Mouse (Mus musculus) embryonic facial prominence, embryonic 15.5 days (tissue): ENCODE results near the gene Tmem132d. TPM values are rescaled to one million over a fixed set of nuclear protein-coding genes. Genes with fewer than 3 reads are reported as not detected.

Experiments used
- ATAC-seq: fragments of 200-750 bp; cut with Nextera tagmentation; 2 replicates; pipeline ENCODE4 v1.8.0; 2017; ENCODE audit warnings: low read depth, moderate TSS enrichment; ENCODE audit not compliant: insufficient number of reproducible peaks, low FRiP score, low TSS enrichment
- H3K27ac ChIP-seq: fragments of 300-500 bp; sonication (generic); replicated peaks from 2 replicates; pipeline ENCODE4 v1.5.1; 2015; ENCODE audit warnings: mild to moderate bottlenecking, inconsistent platforms
- H3K27me3 ChIP-seq: fragments of 300-500 bp; sonication (generic); 2 replicates; pipeline ENCODE4 v1.6.1; 2015; ENCODE audit warnings: inconsistent platforms
- H3K36me3 ChIP-seq: fragments of 300-500 bp; sonication (generic); 2 replicates; pipeline ENCODE4 v1.6.1; 2015; ENCODE audit warnings: mild to moderate bottlenecking, inconsistent platforms
- H3K4me1 ChIP-seq: fragments of 300-500 bp; sonication (generic); 2 replicates; pipeline ENCODE4 v1.6.1; 2015; ENCODE audit warnings: inconsistent platforms
- H3K4me2 ChIP-seq: fragments of 300-500 bp; sonication (generic); replicated peaks from 2 replicates; pipeline ENCODE4 v1.6.1; 2015; ENCODE audit warnings: mild to moderate bottlenecking, inconsistent platforms
- H3K4me3 ChIP-seq: fragments of 300-500 bp; sonication (generic); replicated peaks from 2 replicates; pipeline ENCODE4 v1.5.1; 2015; ENCODE audit warnings: mild to moderate bottlenecking, inconsistent platforms
- H3K9ac ChIP-seq: fragments of 300-500 bp; sonication (generic); 2 replicates; pipeline ENCODE4 v1.6.1; 2015; ENCODE audit warnings: inconsistent platforms
- H3K9me3 ChIP-seq: fragments of 300-500 bp; sonication (generic); replicated peaks from 2 replicates; pipeline ENCODE4 v1.6.1; 2016; ENCODE audit warnings: inconsistent platforms
- WGBS: fragments of 180-500 bp; shearing (Covaris S2); methylation state at CpG from one replicate; pipeline ENCODE4 v1.1.7; 2015; 5-methylcytosine and 5-hydroxymethylcytosine counted together
- polyA plus RNA-seq: library from polyadenylated mRNA; unstranded; fragments of >200 nt; fragmentation: Nextera tagmentation; extraction: Ambion mirVana; gene quantifications from 2 replicates; pipeline ENCODE4 v1.2.1, GENCODE M21; 2015

Tmem132d gene
- polyA plus RNA-seq, 1 experiment from 2014 or later = 1.8 TPM

- Histone ChIP-seq H3K9me3 (no peaks in the 10 kb centered on the region), H3K27me3 (no peaks in the 10 kb centered on the region), H3K27ac (no peak overlapping the region), H3K4me1 (no peaks in the 10 kb centered on the region), H3K36me3 (no peaks in the 10 kb centered on the region), H3K4me2 (no peak overlapping the region), H3K9ac (no peak overlapping the region), H3K4me3 (no peak overlapping the region)
- 80% methylated on average over 9 of the region's 9 CpGs for WGBS
- ATAC-seq = no peak
These were observed 25.3 kb downstream of the Tmem132d start for GRCm38 (mm10) chr5:128407546-128407945.

GRCm38 (mm10) chr5:128405071-128405470 lies 27.8 kb downstream of the Tmem132d start:
- H3K9me3 ChIP-seq = no peaks in the 10 kb centered on the region
- H3K9ac ChIP-seq = no peak overlapping the region
- no peaks in the 10 kb centered on the region for H3K4me1 ChIP-seq
- no peak overlapping the region for H3K4me2 ChIP-seq
- WGBS = 88% methylated on average over 8 of the region's 8 CpGs
- H3K36me3 ChIP-seq = no peaks in the 10 kb centered on the region
- H3K27ac ChIP-seq = no peak overlapping the region
- H3K4me3 ChIP-seq = no peak overlapping the region
- ATAC-seq = no peak
- H3K27me3 ChIP-seq = no peaks in the 10 kb centered on the region

GRCm38 (mm10) chr5:128404223-128404622 lies 28.7 kb downstream of the Tmem132d start:
- no peaks in the 10 kb centered on the region for H3K9me3 ChIP-seq
- H3K4me2 ChIP-seq = no peak overlapping the region
- no peaks in the 10 kb centered on the region for H3K4me1 ChIP-seq
- WGBS = 91% methylated on average over 3 of the region's 3 CpGs
- H3K27me3 ChIP-seq = no peaks in the 10 kb centered on the region
- H3K36me3 ChIP-seq = no peaks in the 10 kb centered on the region
- no peak overlapping the region for H3K9ac ChIP-seq
- ATAC-seq = no peak
- H3K27ac ChIP-seq = no peak overlapping the region
- no peak overlapping the region for H3K4me3 ChIP-seq

GRCm38 (mm10) chr5:128392372-128392771 lies 40.5 kb downstream of the Tmem132d start:
- no peak overlapping the region for H3K9ac ChIP-seq
- H3K27ac ChIP-seq = no peak overlapping the region
- H3K27me3 ChIP-seq = no peaks in the 10 kb centered on the region
- H3K9me3 ChIP-seq = no peaks in the 10 kb centered on the region
- no peak overlapping the region for H3K4me3 ChIP-seq
- H3K4me2 ChIP-seq = no peak overlapping the region
- peaks cover 7% of the 10 kb centered on the region; the same call in 1 of the 2 replicates for H3K4me1 ChIP-seq
- WGBS = 86% methylated on average over 3 of the region's 3 CpGs
- H3K36me3 ChIP-seq = no peaks in the 10 kb centered on the region
- ATAC-seq = no peak

GRCm38 (mm10) chr5:128389665-128390064 lies 43.2 kb downstream of the Tmem132d start:
- H3K9ac ChIP-seq = no peak overlapping the region
- H3K4me2 ChIP-seq = no peak overlapping the region
- no peaks in the 10 kb centered on the region for H3K9me3 ChIP-seq
- H3K27ac ChIP-seq = no peak overlapping the region
- 49% methylated on average over 4 of the region's 4 CpGs for WGBS
- no peaks in the 10 kb centered on the region for H3K36me3 ChIP-seq
- H3K4me3 ChIP-seq = no peak overlapping the region
- H3K27me3 ChIP-seq = no peaks in the 10 kb centered on the region
- no peak for ATAC-seq
- peaks cover 7% of the 10 kb centered on the region; the same call in 1 of the 2 replicates for H3K4me1 ChIP-seq

DNA sequence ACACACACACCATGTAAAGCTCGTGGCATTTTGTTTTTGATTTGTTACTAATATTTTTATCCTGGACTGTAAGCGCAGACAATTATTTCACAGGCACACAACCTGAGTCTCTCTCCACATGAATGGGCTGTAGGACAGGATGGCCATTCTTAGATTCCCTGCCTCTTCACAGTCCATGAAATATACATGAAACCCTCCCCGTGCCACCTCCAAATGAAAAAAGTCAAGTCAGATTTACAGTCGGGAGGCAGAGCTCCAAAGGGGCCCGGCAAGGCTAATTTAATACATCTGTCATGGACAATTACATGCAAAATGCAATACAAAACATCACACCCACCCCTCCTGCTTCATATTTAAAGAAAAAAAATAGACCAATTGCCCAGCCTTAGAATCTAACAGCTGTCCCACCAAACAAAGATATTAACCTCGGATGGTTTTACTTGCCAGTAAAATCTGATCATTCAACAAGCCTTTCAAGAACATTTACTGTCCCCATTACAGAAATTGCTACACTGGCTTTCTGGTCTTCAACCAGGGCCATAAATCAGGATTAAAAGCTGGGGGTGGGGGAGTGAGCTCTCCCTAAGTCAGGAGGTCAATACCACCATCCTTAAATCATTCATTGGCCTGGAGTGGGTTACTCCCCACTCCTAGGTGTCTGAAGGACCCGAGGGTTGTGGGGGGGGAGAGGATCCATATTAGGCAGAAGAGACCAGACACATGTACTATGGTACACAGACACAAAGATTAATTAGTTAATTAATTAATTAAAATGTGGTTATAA lies 44.3 kb downstream of the Tmem132d start:
- H3K27me3 ChIP-seq = no peaks in the 10 kb centered on the region
- no peak overlapping the region for H3K9ac ChIP-seq
- no peak overlapping the region for H3K4me2 ChIP-seq
- H3K4me3 ChIP-seq = no peak overlapping the region
- ATAC-seq = no peak
- peaks cover 7% of the 10 kb centered on the region; the same call in 1 of the 2 replicates for H3K4me1 ChIP-seq
- WGBS = 36% methylated on average over 7 of the region's 7 CpGs
- no peak overlapping the region for H3K27ac ChIP-seq
- H3K36me3 ChIP-seq = no peaks in the 10 kb centered on the region
- no peaks in the 10 kb centered on the region for H3K9me3 ChIP-seq

DNA sequence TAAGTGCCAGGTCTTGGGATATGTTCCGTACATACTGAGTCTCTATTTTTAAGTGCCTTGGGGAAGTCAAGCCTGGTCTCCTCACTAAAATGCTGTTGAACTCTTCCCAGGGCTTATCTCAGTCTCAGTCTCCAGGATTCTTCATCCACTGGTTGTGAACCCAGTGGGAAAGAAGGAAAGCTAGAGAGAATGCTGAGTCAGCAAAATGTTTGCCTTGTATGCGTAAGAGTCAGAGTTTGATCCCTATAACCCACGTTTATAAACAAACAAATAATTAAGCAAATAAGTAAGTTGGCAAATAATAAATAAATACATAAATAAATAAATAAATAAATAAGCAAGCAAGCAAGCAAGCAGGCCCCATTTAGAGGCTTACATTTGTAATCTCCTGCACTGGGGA lies 63.1 kb downstream of the Tmem132d start:
- 87% methylated on average over 3 of the region's 3 CpGs for WGBS
- no peak overlapping the region for H3K9ac ChIP-seq
- H3K4me1 ChIP-seq = no peaks in the 10 kb centered on the region
- H3K27me3 ChIP-seq = no peaks in the 10 kb centered on the region
- no peak overlapping the region for H3K27ac ChIP-seq
- H3K9me3 ChIP-seq = no peaks in the 10 kb centered on the region
- ATAC-seq = no peak
- H3K36me3 ChIP-seq = no peaks in the 10 kb centered on the region
- no peak overlapping the region for H3K4me3 ChIP-seq
- no peak overlapping the region for H3K4me2 ChIP-seq

- WGBS = 82% methylated on average over 7 of the region's 7 CpGs
- ATAC-seq = no peak
These were observed 63.8 kb downstream of the Tmem132d start for GRCm38 (mm10) chr5:128369111-128369510.

DNA sequence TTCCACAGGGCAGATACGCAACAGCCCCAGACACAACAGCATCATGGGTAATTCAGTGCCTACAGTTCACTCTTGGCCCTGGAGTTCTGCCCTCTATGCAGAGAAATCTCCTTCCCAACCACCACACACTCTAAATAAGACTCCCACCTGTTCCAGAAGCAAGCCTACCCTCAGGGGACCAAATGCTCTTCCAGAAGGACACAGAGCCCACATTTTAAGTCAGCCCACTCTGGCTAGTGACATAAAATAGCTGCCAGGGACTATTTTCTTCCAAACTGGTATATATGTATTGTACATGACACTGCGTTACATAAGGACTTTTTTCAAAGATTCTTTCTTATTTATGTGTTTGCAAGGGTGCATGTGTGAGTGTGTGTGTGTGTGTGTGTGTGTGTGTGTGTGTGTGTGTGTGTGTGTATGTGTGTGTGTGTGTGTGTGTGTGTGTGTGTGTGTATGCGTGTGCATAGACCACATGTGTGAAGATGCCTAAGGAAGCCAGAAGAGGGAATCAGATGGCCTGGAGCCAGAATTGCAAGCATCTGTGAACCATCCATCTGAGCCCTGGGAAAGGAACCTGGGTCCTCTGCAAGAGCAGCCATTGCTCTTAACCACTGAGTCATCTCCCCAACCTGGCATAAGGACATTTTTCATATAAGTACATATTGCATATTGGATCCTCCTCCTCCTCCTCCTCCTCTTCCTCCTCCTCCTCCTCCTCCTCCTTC lies 67.5 kb downstream of the Tmem132d start:
- no peak for ATAC-seq
- whole genome bisulfite sequencing = 90% methylated on average over 3 of the region's 3 CpGs
- no peak overlapping the region for H3K4me2 ChIP-seq
- no peak overlapping the region for H3K9ac ChIP-seq
- no peaks in the 10 kb centered on the region for H3K36me3 ChIP-seq
- no peak overlapping the region for H3K27ac ChIP-seq
- H3K4me3 ChIP-seq = no peak overlapping the region
- H3K9me3 ChIP-seq = no peaks in the 10 kb centered on the region
- no peaks in the 10 kb centered on the region for H3K27me3 ChIP-seq
- H3K4me1 ChIP-seq = no peaks in the 10 kb centered on the region

More at GRCm38 (mm10) chr5:128369111-128369510, 63.8 kb downstream of the Tmem132d start:
- Histone ChIP-seq H3K9ac (no peak overlapping the region), H3K9me3 (no peaks in the 10 kb centered on the region), H3K36me3 (no peaks in the 10 kb centered on the region), H3K4me2 (no peak overlapping the region), H3K4me3 (no peak overlapping the region), H3K27me3 (no peaks in the 10 kb centered on the region), H3K27ac (no peak overlapping the region), H3K4me1 (no peaks in the 10 kb centered on the region)

DNA sequence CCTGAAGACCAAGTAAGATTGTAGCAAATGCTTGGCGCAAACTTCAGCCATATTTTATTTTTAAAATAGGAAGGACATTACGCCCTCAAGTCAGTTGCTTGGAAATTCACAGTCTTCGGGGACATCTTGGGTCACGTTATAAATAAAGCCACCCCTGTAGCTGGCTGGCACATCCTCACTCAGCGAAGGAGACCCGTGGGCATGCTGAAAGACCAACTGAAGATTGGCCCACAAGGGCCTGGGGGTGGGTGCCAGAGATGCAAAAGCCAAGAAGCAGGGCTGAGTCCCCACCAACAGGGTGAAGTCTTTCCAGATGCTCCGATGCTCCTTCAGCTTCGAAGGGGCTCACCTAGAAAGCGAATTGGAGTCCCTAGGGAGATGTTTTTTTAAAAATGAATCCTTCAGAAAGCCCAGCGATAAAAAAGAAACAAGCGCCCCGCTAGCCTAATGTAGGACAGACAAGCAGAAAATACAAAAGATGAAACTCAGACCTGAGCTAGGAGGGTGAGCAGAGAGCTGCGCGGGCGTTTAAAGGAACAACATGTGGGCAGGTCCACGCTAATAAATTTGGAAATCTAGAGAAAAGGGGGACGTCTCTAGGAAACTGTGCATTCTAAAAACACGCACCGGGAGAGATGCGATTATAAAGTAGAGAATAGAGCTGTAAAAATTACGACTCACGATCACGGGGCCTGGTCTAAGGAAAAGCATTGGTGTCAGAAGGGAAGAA lies 71.8 kb downstream of the Tmem132d start:
- Histone ChIP-seq H3K4me1 (no peaks in the 10 kb centered on the region), H3K9ac (no peak overlapping the region), H3K27ac (no peak overlapping the region), H3K4me2 (no peak overlapping the region), H3K4me3 (no peak overlapping the region), H3K27me3 (no peaks in the 10 kb centered on the region), H3K36me3 (no peaks in the 10 kb centered on the region), H3K9me3 (no peaks in the 10 kb centered on the region)
- 62% methylated on average over 23 of the region's 23 CpGs for WGBS
- no peak for ATAC-seq

- Histone ChIP-seq H3K27ac (no peak overlapping the region), H3K36me3 (no peaks in the 10 kb centered on the region), H3K9me3 (no peaks in the 10 kb centered on the region), H3K9ac (no peak overlapping the region), H3K4me2 (no peak overlapping the region), H3K27me3 (no peaks in the 10 kb centered on the region), H3K4me3 (no peak overlapping the region), H3K4me1 (no peaks in the 10 kb centered on the region)
- ATAC-seq = no peak
- WGBS = 32% methylated on average over 2 of the region's 2 CpGs
These were observed 84.0 kb downstream of the Tmem132d start for GRCm38 (mm10) chr5:128348835-128349234.
